Mouse (Mus musculus) liver, adult 2 months (tissue): ENCODE results near the gene Orc2. TPM values are rescaled to one million over a fixed set of nuclear protein-coding genes. Genes with fewer than 3 reads are reported as not detected.

Experiments used
- DNase-seq: peaks from one replicate; pipeline ENCODE4 v3.0.0-alpha.2; 2011; ENCODE audit warnings: low read depth, low spot score; ENCODE audit errors: extremely low read depth
- H3K27ac ChIP-seq: fragments of 200-500 bp; replicated peaks from 2 replicates; pipeline ENCODE4 v1.5.1; 2012; ENCODE audit warnings: low read depth, mild to moderate bottlenecking, control low read depth, inconsistent platforms, low read length; ENCODE audit not compliant: insufficient read depth
- H3K27me3 ChIP-seq: fragments of 200-500 bp; 2 replicates; pipeline ENCODE4 v1.6.1; 2012; ENCODE audit warnings: mild to moderate bottlenecking, moderate library complexity, low read length, inconsistent platforms; ENCODE audit not compliant: control insufficient read depth, insufficient read depth
- H3K36me3 ChIP-seq: fragments of 200-500 bp; 2 replicates; pipeline ENCODE4 v1.6.1; 2012; ENCODE audit warnings: low read length, inconsistent platforms; ENCODE audit not compliant: control insufficient read depth, insufficient read depth
- H3K4me1 ChIP-seq: fragments of 200-500 bp; 2 replicates; pipeline ENCODE4 v1.6.1; 2011; ENCODE audit warnings: low read length; ENCODE audit not compliant: control insufficient read depth, insufficient read depth
- H3K4me3 ChIP-seq: fragments of 200-500 bp; 2 replicates; pipeline ENCODE4 v1.5.1; 2011; ENCODE audit warnings: low read depth, mild to moderate bottlenecking, control low read depth, low read length, moderate library complexity; ENCODE audit not compliant: insufficient read depth
- H3K79me2 ChIP-seq: fragments of 200-500 bp; 2 replicates; pipeline ENCODE4 v1.6.1; 2012; ENCODE audit warnings: inconsistent platforms, mild to moderate bottlenecking, low read length, moderate library complexity; ENCODE audit not compliant: control insufficient read depth, insufficient read depth
- H3K9ac ChIP-seq: fragments of 200-500 bp; 2 replicates; pipeline ENCODE4 v1.6.1; 2012; ENCODE audit warnings: low read depth, mild to moderate bottlenecking, control low read depth, inconsistent platforms, low read length
- CTCF ChIP-seq: fragments of 200-500 bp; IDR thresholded peaks from 2 replicates; pipeline ENCODE4 v1.5.1; 2011; ENCODE audit warnings: low read depth, low read length, control low read depth
- POLR2A ChIP-seq: fragments of 200-500 bp; IDR thresholded peaks from 2 replicates; pipeline ENCODE4 v1.6.1; 2011; ENCODE audit warnings: low read length, control low read depth; ENCODE audit not compliant: insufficient read depth; ENCODE audit errors: extremely low read depth
- WGBS: fragments of 180-500 bp; shearing (Covaris S2); methylation state at CpG from one replicate; pipeline ENCODE4 v1.1.7; 2018; 5-methylcytosine and 5-hydroxymethylcytosine counted together
- polyA plus RNA-seq: library from polyadenylated mRNA; depleted of rRNA; stranded (reverse); fragments of >200 nt; gene quantifications from 2 replicates; pipeline ENCODE4 v1.2.3, GENCODE M21; 2012; rRNA removed
- total RNA-seq: library from RNA; depleted of rRNA; stranded (reverse); fragments of >200 nt; gene quantifications from 2 replicates; pipeline ENCODE4 v1.2.3, GENCODE M21; 2014; rRNA removed

Orc2 gene
- 4.8 and 5.2 TPM in 2 replicates for total RNA-seq
- 1.6 and 1.7 TPM in 2 replicates for polyA plus RNA-seq

GRCm38 (mm10) chr1:58504577-58505254 is at the start of gene Orc2:
Gene Orc2 (minus strand): TSS chr1:58505109.
- under 1% methylated on average over 64 of the region's 64 CpGs for WGBS
- Histone ChIP-seq H3K27ac (peak within 1 kb of the TSS; percentile 35), H3K79me2 (peaks cover 4% of the 10 kb centered on the region; the same call in 1 of the 2 replicates), H3K27me3 (no peaks in the 10 kb centered on the region), H3K4me1 (peaks cover 5% of the 10 kb centered on the region), H3K9ac (peak within 1 kb of the TSS; percentile 89), H3K36me3 (peaks cover 3% of the 10 kb centered on the region; the same call in 1 of the 2 replicates), H3K4me3 (peak within 1 kb of the TSS; percentile 97)
- DNase-seq: peak; percentile 87
- TF ChIP-seq POLR2A: peak; percentile 55; the same call in 1 of the 2 replicates
- TF ChIP-seq CTCF: no peak

GRCm38 (mm10) chr1:58541386-58541785 is 36.5 kb upstream of the Orc2 start:
- TF ChIP-seq CTCF (no peak), POLR2A (no peak)
- peaks cover 70% of the 10 kb centered on the region for H3K36me3 ChIP-seq
- H3K4me1 ChIP-seq: no peaks in the 10 kb centered on the region
- H3K9ac ChIP-seq: no peak overlapping the region
- DNase-seq: peak; percentile 22
- H3K79me2 ChIP-seq: no peaks in the 10 kb centered on the region; the same call in 1 of the 2 replicates
- no peak overlapping the region for H3K4me3 ChIP-seq
- no peak overlapping the region for H3K27ac ChIP-seq
- WGBS: 45% methylated on average over 1 of the region's 1 CpGs
- H3K27me3 ChIP-seq: no peaks in the 10 kb centered on the region

- DNase-seq: no peak
- no peaks in the 10 kb centered on the region for H3K36me3 ChIP-seq
- H3K27ac ChIP-seq: no peak overlapping the region
- H3K27me3 ChIP-seq: no peaks in the 10 kb centered on the region
- H3K4me1 ChIP-seq: peaks cover 5% of the 10 kb centered on the region
- no peak for TF ChIP-seq POLR2A
- TF ChIP-seq CTCF: no peak
- H3K9ac ChIP-seq: no peak overlapping the region
- peaks cover 4% of the 10 kb centered on the region; the same call in 1 of the 2 replicates for H3K79me2 ChIP-seq
- H3K4me3 ChIP-seq: no peak overlapping the region
- 94% methylated on average over 3 of the region's 3 CpGs for WGBS
Measured at GRCm38 (mm10) chr1:58507249-58507648, 2.3 kb upstream of the Orc2 start.

GRCm38 (mm10) chr1:58503793-58504370 is 1.0 kb downstream of the Orc2 start:
- Histone ChIP-seq H3K4me3 (peak overlapping the region; percentile 97), H3K27me3 (no peaks in the 10 kb centered on the region), H3K36me3 (peaks cover 7% of the 10 kb centered on the region; the same call in 1 of the 2 replicates), H3K4me1 (peaks cover 5% of the 10 kb centered on the region), H3K79me2 (peaks cover 4% of the 10 kb centered on the region; the same call in 1 of the 2 replicates), H3K9ac (peak overlapping the region; percentile 89; the same call in 1 of the 2 replicates), H3K27ac (no peak overlapping the region)
- DNase-seq: peak; percentile 27
- 22% methylated on average over 9 of the region's 9 CpGs for WGBS
- TF ChIP-seq POLR2A: no peak
- no peak for TF ChIP-seq CTCF

- Histone ChIP-seq H3K36me3 (peaks cover 9% of the 10 kb centered on the region; the same call in 1 of the 2 replicates), H3K79me2 (peaks cover 4% of the 10 kb centered on the region; the same call in 1 of the 2 replicates), H3K4me3 (no peak overlapping the region), H3K27ac (no peak overlapping the region), H3K27me3 (no peaks in the 10 kb centered on the region), H3K9ac (no peak overlapping the region), H3K4me1 (peaks cover 5% of the 10 kb centered on the region)
- no peak for DNase-seq
- TF ChIP-seq POLR2A (no peak), CTCF (no peak)
Measured at GRCm38 (mm10) chr1:58503134-58503533, 1.8 kb downstream of the Orc2 start.
